Mouse (Mus musculus): ENCODE results near the gene Abhd18. TPM values are rescaled to one million over a fixed set of nuclear protein-coding genes. Genes with fewer than 3 reads are reported as not detected.
A peak's percentile ranks its signal among the peaks of the same experiment; 100 is the strongest.
"Not testable (repeated sequence)": the region's sequence is repeated elsewhere in the genome, so short reads cannot be mapped to it uniquely, and the experiment has no call there.

The Abhd18 gene
- polyA plus RNA-seq, 1 experiment: 5.6 TPM

- peak overlapping the region; percentile 62 for H3K4me3 ChIP-seq (ENCODE audit: insufficient read depth, low read length)
- not testable (repeated sequence) for H3K4me1 ChIP-seq (ENCODE audit: control insufficient read depth, insufficient read depth, low read length); H3K27ac ChIP-seq (ENCODE audit: insufficient read depth, low read depth, low read length)
These were observed 47.1 kb downstream of the Abhd18 start for GRCm38 (mm10) chr3:40893816-40894258.

DNA sequence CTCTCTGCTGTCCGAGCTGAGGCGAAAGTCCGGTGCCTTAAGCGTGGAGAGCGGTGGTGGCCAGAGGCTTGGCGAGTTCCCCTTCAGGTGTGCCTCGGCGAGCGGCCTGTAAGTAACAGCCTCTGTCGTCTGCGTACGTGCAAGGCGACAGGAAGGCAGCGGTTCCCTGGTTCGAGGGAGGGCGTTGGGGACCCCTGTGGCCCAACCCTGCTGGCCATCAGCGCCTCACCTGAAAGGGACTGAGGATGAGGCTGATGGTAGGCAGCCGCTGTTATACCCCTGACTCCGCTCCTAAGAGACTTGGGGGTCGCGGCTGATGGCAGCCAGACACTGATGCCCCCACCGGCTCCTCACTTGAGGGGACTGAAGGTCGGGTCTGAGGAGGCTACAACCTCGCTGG, 47.6 kb downstream of the Abhd18 start:
- H3K4me1 ChIP-seq (ENCODE audit: control insufficient read depth, insufficient read depth, low read length); H3K27ac ChIP-seq (ENCODE audit: insufficient read depth, low read depth, low read length): not testable (repeated sequence)
- H3K4me3 ChIP-seq (ENCODE audit: insufficient read depth, low read length): peak overlapping the region; percentile 68

- H3K27ac ChIP-seq (ENCODE audit: insufficient read depth, low read depth, low read length); H3K4me1 ChIP-seq (ENCODE audit: control insufficient read depth, insufficient read depth, low read length); H3K4me3 ChIP-seq (ENCODE audit: insufficient read depth, low read length): not testable (repeated sequence)
These were observed 55.7 kb downstream of the Abhd18 start, which contains the start of gene 1700034I23Rik for GRCm38 (mm10) chr3:40902443-40902842. TSS of gene 1700034I23Rik (minus strand) at chr3:40902543.

- Histone ChIP-seq H3K4me1 (ENCODE audit: control insufficient read depth, insufficient read depth, low read length) (no peaks in the 10 kb centered on the region), H3K27ac (ENCODE audit: insufficient read depth, low read depth, low read length) (no peak overlapping the region), H3K4me3 (ENCODE audit: insufficient read depth, low read length) (no peak overlapping the region)
- TF ChIP-seq POLR2A (IDR thresholded peaks at IDR 0.05; ENCODE audit: borderline replicate concordance, low read depth, low read length) (no peak), CTCF (IDR thresholded peaks at IDR 0.05; ENCODE audit: low read depth, low read length) (no peak)
These were observed 91.4 kb downstream of the Abhd18 start for GRCm38 (mm10) chr3:40938189-40938588.

DNA sequence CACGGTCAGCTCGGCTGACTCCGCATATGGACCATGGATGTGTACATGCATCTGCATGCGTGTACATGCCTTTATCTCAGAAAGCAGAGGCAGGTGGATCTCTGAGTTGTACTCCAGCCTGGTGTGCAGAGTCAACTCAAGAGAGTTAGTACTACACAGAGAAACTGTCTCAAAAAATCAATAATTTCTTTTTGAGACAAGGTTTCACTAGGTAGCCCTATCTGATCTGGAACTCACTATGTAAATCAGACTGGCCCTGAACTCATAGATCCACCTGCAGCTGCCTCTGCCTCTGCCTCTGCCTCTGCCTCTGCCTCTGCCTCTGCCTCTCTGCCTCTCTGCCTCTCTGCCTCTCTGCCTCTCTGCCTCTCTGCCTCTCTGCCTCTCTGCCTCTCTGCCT, 91.8 kb downstream of the Abhd18 start:
- no peak for TF ChIP-seq CTCF (IDR thresholded peaks at IDR 0.05; ENCODE audit: low read depth, low read length)
- no peak for TF ChIP-seq POLR2A (IDR thresholded peaks at IDR 0.05; ENCODE audit: borderline replicate concordance, low read depth, low read length)
- Histone ChIP-seq H3K4me3 (ENCODE audit: insufficient read depth, low read length) (no peak overlapping the region), H3K27ac (ENCODE audit: insufficient read depth, low read depth, low read length) (no peak overlapping the region), H3K4me1 (ENCODE audit: control insufficient read depth, insufficient read depth, low read length) (no peaks in the 10 kb centered on the region)

DNA sequence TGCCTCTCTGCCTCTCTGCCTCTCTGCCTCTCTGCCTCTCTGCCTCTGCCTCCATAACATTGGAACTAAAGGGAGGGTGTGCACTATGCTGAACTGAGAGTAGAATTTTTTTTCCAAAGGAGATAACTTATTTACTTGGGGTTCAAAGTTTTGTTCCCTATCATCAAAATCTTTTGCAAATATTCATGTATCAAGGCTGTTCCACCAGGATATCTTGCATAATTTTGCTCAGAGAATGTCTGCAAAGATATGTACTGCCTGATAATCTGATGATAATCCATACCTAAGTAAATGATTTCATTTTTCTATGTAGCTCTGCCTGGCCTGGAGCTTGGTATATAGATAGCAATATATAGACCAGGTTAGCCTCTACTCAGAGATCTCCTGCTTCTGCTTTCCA, 92.2 kb downstream of the Abhd18 start:
- Histone ChIP-seq H3K4me3 (ENCODE audit: insufficient read depth, low read length) (no peak overlapping the region), H3K4me1 (ENCODE audit: control insufficient read depth, insufficient read depth, low read length) (no peaks in the 10 kb centered on the region), H3K27ac (ENCODE audit: insufficient read depth, low read depth, low read length) (no peak overlapping the region)
- no peak for TF ChIP-seq POLR2A (IDR thresholded peaks at IDR 0.05; ENCODE audit: borderline replicate concordance, low read depth, low read length)
- TF ChIP-seq CTCF (IDR thresholded peaks at IDR 0.05; ENCODE audit: low read depth, low read length): no peak

- peak within 1 kb of the TSS; percentile 92 for H3K4me3 ChIP-seq (ENCODE audit: insufficient read depth, low read length)
- H3K4me1 ChIP-seq (ENCODE audit: control insufficient read depth, insufficient read depth, low read length): 0 out of 2 replicates have a peak, but pooled peaks cover 2% of the 10 kb centered on the region
- H3K27ac ChIP-seq (ENCODE audit: insufficient read depth, low read depth, low read length): 0 out of 2 replicates have a peak within 1 kb of the TSS, but pooled peaks have one; percentile 34
- TF ChIP-seq CTCF (IDR thresholded peaks at IDR 0.05; ENCODE audit: low read depth, low read length) (no peak), POLR2A (IDR thresholded peaks at IDR 0.05; ENCODE audit: borderline replicate concordance, low read depth, low read length) (no peak)
These were observed 102.6 kb downstream of the Abhd18 start, which contains the start of gene Larp1b for GRCm38 (mm10) chr3:40949170-40949902. TSS of gene Larp1b (plus strand) at chr3:40949828.

DNA sequence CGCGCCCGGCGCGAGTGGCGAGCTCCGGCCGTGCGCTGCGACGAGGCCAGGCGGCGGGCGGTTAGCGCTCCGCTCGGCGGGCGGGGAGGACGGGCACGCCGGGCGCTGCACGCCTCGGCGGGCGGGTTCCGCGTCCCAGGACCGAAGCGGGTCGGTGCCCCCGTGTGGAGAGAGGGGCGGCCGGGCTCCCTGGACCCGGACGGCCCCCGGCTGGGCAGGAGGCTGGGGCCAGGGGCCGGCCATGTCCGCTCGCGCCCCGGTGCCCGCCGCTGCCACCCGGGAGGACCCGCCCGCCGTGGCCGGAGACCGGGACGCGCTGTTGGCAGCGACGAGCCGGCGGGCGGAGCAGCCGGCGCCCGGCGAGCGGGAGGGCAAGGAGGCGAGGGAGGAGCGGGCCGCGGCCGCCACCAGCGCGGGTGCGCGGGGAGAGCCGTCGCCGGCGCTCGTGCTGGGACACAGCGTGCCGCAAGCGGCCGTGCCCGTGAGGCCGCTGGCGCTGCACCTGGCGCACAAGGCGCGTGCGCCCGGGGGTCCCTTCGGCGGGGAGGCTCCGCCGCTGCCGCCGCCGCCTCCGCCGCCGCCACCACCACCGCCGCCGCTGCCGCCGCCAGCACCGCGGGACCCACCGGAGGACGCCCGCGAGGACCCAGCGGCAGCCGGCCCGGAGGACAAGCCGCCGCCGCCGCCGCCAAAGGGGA, 103.3 kb downstream of the Abhd18 start:
- peak overlapping the region; percentile 92 for H3K4me3 ChIP-seq (ENCODE audit: insufficient read depth, low read length)
- TF ChIP-seq POLR2A (IDR thresholded peaks at IDR 0.05; ENCODE audit: borderline replicate concordance, low read depth, low read length) (no peak), CTCF (IDR thresholded peaks at IDR 0.05; ENCODE audit: low read depth, low read length) (no peak)
- 0 out of 2 replicates have a peak, but pooled peaks cover 2% of the 10 kb centered on the region for H3K4me1 ChIP-seq (ENCODE audit: control insufficient read depth, insufficient read depth, low read length)
- 0 out of 2 replicates have a peak overlapping the region, but pooled peaks have one; percentile 34 for H3K27ac ChIP-seq (ENCODE audit: insufficient read depth, low read depth, low read length)

DNA sequence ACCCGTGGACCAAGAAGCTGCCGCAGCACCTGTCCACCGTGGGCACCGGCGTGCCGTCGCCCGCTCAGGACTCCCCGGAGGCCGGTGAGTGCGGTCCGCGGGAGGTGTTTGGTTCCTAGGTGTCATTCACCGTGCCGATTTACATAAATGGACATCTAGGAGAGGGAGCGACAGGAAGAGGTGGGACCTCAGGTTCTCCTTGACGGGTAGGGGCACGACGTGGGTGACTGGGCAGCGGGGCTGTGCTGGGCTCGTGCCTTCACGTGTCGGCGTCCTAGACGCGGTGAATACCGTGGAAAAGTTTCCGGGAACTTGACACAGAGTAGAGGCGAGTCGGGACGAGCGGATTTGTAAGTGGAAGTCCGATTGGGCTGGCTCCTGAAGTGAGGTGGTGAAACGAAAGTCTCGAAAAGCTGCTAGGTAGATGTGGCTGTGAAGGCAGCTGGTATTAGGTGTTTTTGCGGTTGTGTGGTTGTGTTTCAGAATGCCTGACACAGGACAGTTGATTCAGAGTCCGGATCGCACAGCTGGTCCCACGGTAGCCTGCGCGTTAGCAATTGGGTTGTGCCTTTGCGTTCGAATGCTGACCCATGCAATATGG, 103.9 kb downstream of the Abhd18 start:
- H3K4me3 ChIP-seq (ENCODE audit: insufficient read depth, low read length): peak overlapping the region; percentile 92
- no peak for TF ChIP-seq CTCF (IDR thresholded peaks at IDR 0.05; ENCODE audit: low read depth, low read length)
- no peak for TF ChIP-seq POLR2A (IDR thresholded peaks at IDR 0.05; ENCODE audit: borderline replicate concordance, low read depth, low read length)
- H3K4me1 ChIP-seq (ENCODE audit: control insufficient read depth, insufficient read depth, low read length): 0 out of 2 replicates have a peak, but pooled peaks cover 2% of the 10 kb centered on the region
- no peak overlapping the region for H3K27ac ChIP-seq (ENCODE audit: insufficient read depth, low read depth, low read length)

GRCm38 (mm10) chr3:40951365-40951764, 104.6 kb downstream of the Abhd18 start:
- Histone ChIP-seq H3K27ac (ENCODE audit: insufficient read depth, low read depth, low read length) (no peak overlapping the region), H3K4me3 (ENCODE audit: insufficient read depth, low read length) (peak overlapping the region; percentile 92), H3K4me1 (ENCODE audit: control insufficient read depth, insufficient read depth, low read length) (0 out of 2 replicates have a peak, but pooled peaks cover 2% of the 10 kb centered on the region)
- no peak for TF ChIP-seq POLR2A (IDR thresholded peaks at IDR 0.05; ENCODE audit: borderline replicate concordance, low read depth, low read length)
- TF ChIP-seq CTCF (IDR thresholded peaks at IDR 0.05; ENCODE audit: low read depth, low read length): no peak
